Mouse (Mus musculus) lung, postnatal 0 days (tissue): ENCODE measurements around the gene Ms4a18.

Source experiments
- CTCF ChIP-seq: IDR thresholded peaks from 2 replicates; pipeline ENCODE4 v1.5.1; 2016; ENCODE audit warnings: antibody characterized with exemption, mild to moderate bottlenecking
- EP300 ChIP-seq: IDR thresholded peaks from 2 replicates; pipeline ENCODE4 v1.6.1; 2016; ENCODE audit warnings: antibody characterized with exemption, mild to moderate bottlenecking, control low read depth

- TF ChIP-seq CTCF (no peak), EP300 (no peak)
Measured at GRCm38 (mm10) chr19:10993150-10993549, 24.7 kb downstream of the Ms4a18 start, which contains the start of gene Ms4a15.
